Mouse (Mus musculus): ENCODE measurements around the gene Pml.

The Pml gene

DNA sequence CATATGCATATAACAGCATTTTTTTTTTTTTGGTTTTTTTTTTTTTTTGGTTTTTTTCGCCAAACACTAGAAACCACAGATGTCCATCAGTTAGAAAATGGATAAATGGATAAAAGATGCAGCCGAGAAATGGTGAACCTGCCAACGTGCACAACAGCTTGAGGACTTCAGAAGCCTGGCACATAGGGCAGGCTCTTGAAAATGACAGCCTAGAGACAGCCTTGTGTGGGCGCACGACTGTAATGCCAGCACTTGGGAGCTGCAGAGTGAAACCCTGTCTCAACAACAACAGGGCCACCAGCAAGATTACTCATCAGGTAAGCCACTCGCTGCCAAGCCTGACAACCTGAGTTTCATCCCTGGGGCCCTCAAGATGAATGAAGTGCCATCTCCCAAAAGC is 80.2 kb downstream of the Pml start:
- no peak for DNase-seq (ENCODE audit: low read depth, low spot score)

DNA sequence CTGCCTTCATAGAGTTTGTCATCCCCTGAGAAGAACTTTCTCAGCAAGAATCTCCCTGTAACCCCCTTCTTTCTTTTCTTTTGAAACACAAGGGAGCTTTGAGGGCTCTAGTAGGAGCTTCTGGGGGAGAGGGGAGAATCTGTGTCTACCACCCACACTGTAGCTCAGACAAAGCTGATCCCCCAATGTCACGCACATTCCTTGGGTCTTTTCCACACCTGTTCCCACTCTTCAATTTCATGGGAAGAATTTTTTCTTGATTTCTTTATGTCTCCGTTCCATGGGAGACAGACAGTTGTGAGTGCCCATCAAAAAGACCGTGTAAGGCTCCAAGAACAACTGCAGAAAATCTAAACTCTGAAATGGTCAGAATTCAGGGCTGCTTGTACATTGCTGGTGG is 80.7 kb downstream of the Pml start:
- DNase-seq (ENCODE audit: low read depth, low spot score): no peak
